Mouse (Mus musculus) frontal cortex, postnatal 25 days (tissue): ENCODE results near the gene Tex14.
"Not testable (repeated sequence)": the region's sequence is repeated elsewhere in the genome, so short reads cannot be mapped to it uniquely, and the experiment has no call there.

Experiments
- DNase-seq, 2 experiments: peaks; one replicate each; pipeline ENCODE4 v3.0.0; 2022; ENCODE audit warnings: low spot score in 2 of 2

Tex14 gene

GRCm38 (mm10) chr11:87426450-87427250 is 21.8 kb downstream of the Tex14 start:
- DNase-seq: peak; percentile 69 to 77

- no peak for DNase-seq
These were observed 22.6 kb downstream of the Tex14 start for GRCm38 (mm10) chr11:87427273-87428050.

GRCm38 (mm10) chr11:87428051-87428673 is 23.3 kb downstream of the Tex14 start:
- DNase-seq: no peak

GRCm38 (mm10) chr11:87429363-87429762 is 24.5 kb downstream of the Tex14 start:
- DNase-seq: no peak

GRCm38 (mm10) chr11:87430374-87430773 is 25.5 kb downstream of the Tex14 start:
- DNase-seq: no peak

- not testable (repeated sequence) for DNase-seq
These were observed 26.9 kb downstream of the Tex14 start for GRCm38 (mm10) chr11:87431813-87432212.

GRCm38 (mm10) chr11:87432447-87432846 is 27.6 kb downstream of the Tex14 start:
- no peak for DNase-seq

- no peak for DNase-seq
These were observed 28.2 kb downstream of the Tex14 start for GRCm38 (mm10) chr11:87432933-87433669.

GRCm38 (mm10) chr11:87435107-87435506 is 30.2 kb downstream of the Tex14 start:
- not testable (repeated sequence) for DNase-seq

- DNase-seq: no peak
These were observed 31.7 kb downstream of the Tex14 start for GRCm38 (mm10) chr11:87436326-87437232.

- DNase-seq: no peak
These were observed 35.0 kb downstream of the Tex14 start for GRCm38 (mm10) chr11:87439796-87440420.

GRCm38 (mm10) chr11:87442643-87443372 is 37.9 kb downstream of the Tex14 start:
- peak; percentile 56 to 67 for DNase-seq

GRCm38 (mm10) chr11:87443373-87443883 is 38.6 kb downstream of the Tex14 start:
- DNase-seq: peak in 1 of 2 experiments; percentile 33

- DNase-seq: not testable (repeated sequence)
These were observed 39.2 kb downstream of the Tex14 start for GRCm38 (mm10) chr11:87444056-87444455.

- DNase-seq: no peak
These were observed 40.0 kb downstream of the Tex14 start for GRCm38 (mm10) chr11:87444735-87445428.

GRCm38 (mm10) chr11:87445593-87445992 is 40.7 kb downstream of the Tex14 start:
- not testable (repeated sequence) for DNase-seq

GRCm38 (mm10) chr11:87446159-87446558 is 41.3 kb downstream of the Tex14 start:
- no peak for DNase-seq

- DNase-seq: no peak
These were observed 42.6 kb downstream of the Tex14 start for GRCm38 (mm10) chr11:87447429-87447828.

GRCm38 (mm10) chr11:87448081-87448475 is 43.2 kb downstream of the Tex14 start:
- peak; percentile 82 to 88 for DNase-seq
